Mouse (Mus musculus) ES-E14 (cell line): ENCODE measurements around the gene Rora.

Experiments
- CHD2 ChIP-seq: IDR thresholded peaks from 2 replicates; pipeline ENCODE4 v1.6.1; 2014; ENCODE audit warnings: mild to moderate bottlenecking, low read depth, low read length, inconsistent platforms
- MAFK ChIP-seq: IDR thresholded peaks from 2 replicates; pipeline ENCODE4 v1.6.1; 2014; ENCODE audit warnings: mild to moderate bottlenecking, low read depth, low read length, inconsistent platforms; ENCODE audit not compliant: insufficient read depth
- ZNF384 ChIP-seq: IDR thresholded peaks from 2 replicates; pipeline ENCODE4 v1.6.1; 2012; ENCODE audit warnings: low read depth, low read length, inconsistent platforms

- TF ChIP-seq CHD2 (no peak), ZNF384 (no peak), MAFK (no peak)
These were observed 152.2 kb downstream of the Rora start for GRCm38 (mm10) chr9:68805776-68806175.
